Mouse (Mus musculus): ENCODE results near the gene Grin1. TPM values are rescaled to one million over a fixed set of nuclear protein-coding genes. Genes with fewer than 3 reads are reported as not detected.

Gene Grin1
- polyA plus RNA-seq, 1 experiment from 2014 or later, result 0.32 TPM

DNA sequence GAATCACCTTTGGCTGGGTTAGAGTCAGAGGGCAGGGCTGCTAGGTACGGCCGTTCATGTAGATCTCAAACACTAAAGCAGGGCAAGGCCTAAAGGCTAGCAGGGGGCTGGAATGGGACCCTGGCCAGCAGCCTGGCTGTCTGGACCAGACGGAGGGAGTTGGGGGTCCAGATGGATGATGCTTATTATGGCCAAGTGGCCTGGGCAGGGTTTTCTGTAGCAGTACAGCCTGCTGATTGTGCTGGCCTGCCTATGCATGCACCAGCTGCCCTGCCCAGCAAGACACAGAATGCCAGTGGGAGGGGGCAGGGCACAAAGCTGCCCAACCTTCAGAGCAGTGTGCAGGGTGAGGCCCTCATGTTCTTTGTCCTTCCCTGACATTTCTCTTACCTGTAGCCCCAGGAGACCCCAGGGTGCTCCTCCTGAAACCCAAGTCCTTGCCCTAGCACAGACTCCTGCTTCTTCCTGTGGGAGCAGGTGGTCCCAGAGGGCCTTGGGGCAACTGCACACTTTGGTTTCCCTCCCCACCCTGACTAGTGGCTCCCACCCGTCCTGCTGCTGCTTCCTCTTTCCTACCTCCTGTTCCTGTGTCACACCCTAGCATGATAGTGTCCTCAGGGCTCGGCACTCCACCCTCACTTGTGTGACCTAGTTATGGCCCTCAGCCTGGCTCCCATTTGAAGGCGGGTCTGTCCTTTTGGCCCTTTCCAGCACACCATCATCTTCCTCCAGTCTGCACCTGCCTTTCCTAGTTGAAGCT is 52.9 kb downstream of the Grin1 start:
- H3K27me3 ChIP-seq (ENCODE audit: control insufficient read depth, insufficient read depth, low read length), result peaks cover 14% of the 10 kb centered on the region
- peak overlapping the region; percentile 24; the same call in 1 of the 2 replicates for H3K9ac ChIP-seq (ENCODE audit: low read depth, low read length)
- H3K9me3 ChIP-seq (ENCODE audit: control insufficient read depth, low read length), result no peaks in the 10 kb centered on the region
- H3K27ac ChIP-seq (ENCODE audit: low read depth, low read length), result no peak overlapping the region
- no peak overlapping the region for H3K4me2 ChIP-seq (replicated peaks; ENCODE audit: low read depth, low read length)
- H3K4me3 ChIP-seq (ENCODE audit: low read length), result no peak overlapping the region
- peaks cover 18% of the 10 kb centered on the region for H3K4me1 ChIP-seq (ENCODE audit: control insufficient read depth, insufficient read depth, low read length)
- peaks cover 23% of the 10 kb centered on the region for H3K36me3 ChIP-seq (ENCODE audit: control insufficient read depth, insufficient read depth, low read length)
- no peak for ATAC-seq (ENCODE audit: low FRiP score, low TSS enrichment)
- WGBS, result 60% methylated on average over 6 of the region's 6 CpGs

DNA sequence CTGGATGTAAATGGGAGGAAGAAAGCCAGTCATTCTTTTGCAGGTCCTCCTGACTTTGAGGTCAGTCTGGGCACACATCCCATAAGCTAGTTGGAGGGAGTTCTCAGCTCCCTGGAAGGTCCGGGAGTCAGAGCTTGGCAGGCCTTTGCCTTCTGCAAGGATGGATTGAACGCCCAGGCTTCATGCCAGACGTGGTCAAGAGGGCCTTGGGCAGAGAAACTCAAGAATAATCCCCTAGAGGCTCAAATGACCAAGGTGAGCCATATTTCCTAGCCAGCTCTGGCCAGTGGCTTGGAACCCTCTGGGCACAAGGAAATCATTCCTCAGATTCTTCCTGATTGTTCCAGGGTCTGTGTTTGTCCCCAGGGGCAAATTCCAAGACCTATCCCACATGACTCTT is 54.1 kb downstream of the Grin1 start:
- no peak for ATAC-seq (ENCODE audit: low FRiP score, low TSS enrichment)
- Histone ChIP-seq H3K4me2 (replicated peaks; ENCODE audit: low read depth, low read length) (peak overlapping the region; percentile 15; the same call in 1 of the 2 replicates), H3K4me1 (ENCODE audit: control insufficient read depth, insufficient read depth, low read length) (peaks cover 14% of the 10 kb centered on the region), H3K9ac (ENCODE audit: low read depth, low read length) (no peak overlapping the region), H3K4me3 (ENCODE audit: low read length) (no peak overlapping the region), H3K9me3 (ENCODE audit: control insufficient read depth, low read length) (no peaks in the 10 kb centered on the region), H3K36me3 (ENCODE audit: control insufficient read depth, insufficient read depth, low read length) (peaks cover 12% of the 10 kb centered on the region), H3K27ac (ENCODE audit: low read depth, low read length) (no peak overlapping the region), H3K27me3 (ENCODE audit: control insufficient read depth, insufficient read depth, low read length) (peaks cover 14% of the 10 kb centered on the region)
- WGBS, result 70% methylated on average over 3 of the region's 3 CpGs

DNA sequence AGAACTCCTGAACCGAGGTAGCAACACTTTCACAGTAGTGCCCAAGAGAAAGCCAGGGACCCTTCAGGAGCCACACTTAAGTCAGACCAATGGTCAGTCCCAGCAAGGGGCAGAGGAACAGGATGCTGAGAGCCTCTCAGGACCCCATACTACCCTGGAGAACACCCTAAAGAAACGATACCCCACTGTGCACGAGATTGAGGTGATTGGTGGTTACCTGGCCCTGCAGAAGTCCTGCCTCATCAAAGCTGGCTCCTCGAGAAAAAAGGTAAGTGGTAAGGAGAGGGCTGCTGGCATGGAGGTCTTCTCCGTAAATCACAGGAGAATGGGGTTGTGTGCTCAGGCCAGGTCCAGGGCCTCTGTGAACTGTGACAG is 54.7 kb downstream of the Grin1 start:
- no peak for ATAC-seq (ENCODE audit: low FRiP score, low TSS enrichment)
- Histone ChIP-seq H3K27ac (ENCODE audit: low read depth, low read length) (no peak overlapping the region), H3K36me3 (ENCODE audit: control insufficient read depth, insufficient read depth, low read length) (peaks cover 6% of the 10 kb centered on the region), H3K4me3 (ENCODE audit: low read length) (no peak overlapping the region; the same call in 1 of the 2 replicates), H3K4me2 (replicated peaks; ENCODE audit: low read depth, low read length) (peak overlapping the region; percentile 15; the same call in 1 of the 2 replicates), H3K27me3 (ENCODE audit: control insufficient read depth, insufficient read depth, low read length) (peaks cover 14% of the 10 kb centered on the region), H3K9me3 (ENCODE audit: control insufficient read depth, low read length) (no peaks in the 10 kb centered on the region), H3K4me1 (ENCODE audit: control insufficient read depth, insufficient read depth, low read length) (peaks cover 14% of the 10 kb centered on the region), H3K9ac (ENCODE audit: low read depth, low read length) (no peak overlapping the region; the same call in 1 of the 2 replicates)
- WGBS, result 81% methylated on average over 5 of the region's 5 CpGs

DNA sequence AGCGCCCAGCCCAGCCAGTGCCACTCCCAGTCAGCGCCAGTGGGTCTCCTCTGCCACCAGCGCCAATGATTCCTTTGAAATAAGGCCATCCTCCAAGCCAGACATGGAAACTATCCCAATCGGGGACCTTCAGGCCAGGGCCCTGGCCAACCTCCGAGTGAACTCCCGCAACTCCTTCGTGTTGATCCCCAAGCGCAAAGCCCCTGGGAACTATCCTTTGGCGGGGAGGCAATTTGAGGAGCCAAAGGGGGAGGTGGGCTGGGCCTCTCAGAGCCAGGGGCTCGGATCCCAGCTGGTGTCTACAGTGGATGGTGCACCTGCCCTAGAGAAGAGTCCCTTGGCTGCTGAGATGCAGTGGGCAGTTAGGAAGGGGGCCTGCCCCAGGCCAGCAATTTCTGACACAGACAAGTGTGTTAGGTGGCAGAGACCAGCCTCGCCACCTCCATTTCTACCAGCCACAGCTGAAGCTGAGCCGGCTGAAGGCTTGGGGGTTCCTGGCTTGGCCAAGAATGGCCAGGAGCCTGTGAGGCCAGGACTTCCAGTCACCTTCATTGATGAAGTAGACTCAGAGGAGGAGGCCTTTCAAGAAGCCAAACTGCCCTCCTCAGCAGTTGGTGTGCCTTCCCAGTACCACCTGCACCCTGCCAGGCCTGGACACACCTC is 55.2 kb downstream of the Grin1 start:
- Histone ChIP-seq H3K36me3 (ENCODE audit: control insufficient read depth, insufficient read depth, low read length) (peaks cover under 1% of the 10 kb centered on the region), H3K27ac (ENCODE audit: low read depth, low read length) (no peak overlapping the region), H3K4me1 (ENCODE audit: control insufficient read depth, insufficient read depth, low read length) (peaks cover 14% of the 10 kb centered on the region), H3K4me3 (ENCODE audit: low read length) (peak overlapping the region; percentile 78), H3K9ac (ENCODE audit: low read depth, low read length) (peak overlapping the region; percentile 66), H3K9me3 (ENCODE audit: control insufficient read depth, low read length) (no peaks in the 10 kb centered on the region), H3K4me2 (replicated peaks; ENCODE audit: low read depth, low read length) (peak overlapping the region; percentile 99), H3K27me3 (ENCODE audit: control insufficient read depth, insufficient read depth, low read length) (peaks cover 14% of the 10 kb centered on the region)
- ATAC-seq (ENCODE audit: low FRiP score, low TSS enrichment), result no peak
- 19% methylated on average over 12 of the region's 12 CpGs for WGBS

DNA sequence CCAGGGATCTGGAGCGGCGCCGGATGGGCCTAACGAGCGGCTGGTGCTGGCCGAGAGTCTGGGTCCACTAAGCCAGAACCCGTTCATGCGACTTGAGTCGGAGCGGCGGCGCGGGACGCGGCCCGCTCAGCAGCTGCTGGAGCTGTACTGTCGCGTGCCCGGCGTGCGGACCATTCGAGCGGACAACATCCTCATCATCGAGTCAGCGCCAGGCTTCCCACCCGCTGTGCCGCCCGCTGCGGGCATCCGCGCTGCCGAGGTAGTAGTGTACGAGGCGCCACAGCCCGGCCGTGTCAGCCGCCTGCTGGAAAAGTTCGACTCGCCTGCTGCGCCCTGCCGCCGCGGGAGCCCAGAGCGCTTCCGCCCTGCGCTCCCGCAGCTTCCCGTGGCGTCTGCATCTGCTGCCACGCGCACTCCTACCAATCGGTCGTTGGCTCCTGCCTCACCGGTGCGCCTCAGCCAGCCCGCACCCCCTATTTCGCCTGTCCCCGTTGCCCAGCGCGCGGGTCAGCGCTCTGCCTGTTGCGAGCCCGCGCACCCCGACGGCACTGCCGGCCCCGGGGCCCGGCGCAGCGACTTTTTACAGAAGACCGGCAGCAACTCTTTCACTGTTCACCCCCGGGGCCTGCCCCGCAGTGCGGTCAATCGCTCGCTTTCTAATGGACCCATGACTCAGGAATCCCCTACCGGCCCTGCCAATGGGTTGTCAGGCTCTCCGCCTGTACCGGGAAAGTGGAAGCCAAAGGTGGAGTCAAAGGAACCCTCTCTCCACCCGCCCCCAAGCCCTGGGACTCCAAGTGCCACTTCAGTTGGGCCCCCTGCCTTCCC is 56.0 kb downstream of the Grin1 start:
- H3K4me2 ChIP-seq (replicated peaks; ENCODE audit: low read depth, low read length), result peak overlapping the region; percentile 99
- under 1% methylated on average over 73 of the region's 82 CpGs for WGBS
- H3K27me3 ChIP-seq (ENCODE audit: control insufficient read depth, insufficient read depth, low read length), result peaks cover 14% of the 10 kb centered on the region
- H3K27ac ChIP-seq (ENCODE audit: low read depth, low read length), result no peak overlapping the region
- no peaks in the 10 kb centered on the region for H3K9me3 ChIP-seq (ENCODE audit: control insufficient read depth, low read length)
- peaks cover 14% of the 10 kb centered on the region for H3K4me1 ChIP-seq (ENCODE audit: control insufficient read depth, insufficient read depth, low read length)
- peak overlapping the region; percentile 66 for H3K9ac ChIP-seq (ENCODE audit: low read depth, low read length)
- peak overlapping the region; percentile 78 for H3K4me3 ChIP-seq (ENCODE audit: low read length)
- ATAC-seq (ENCODE audit: low FRiP score, low TSS enrichment), result peak; percentile 16
- H3K36me3 ChIP-seq (ENCODE audit: control insufficient read depth, insufficient read depth, low read length), result no peaks in the 10 kb centered on the region

DNA sequence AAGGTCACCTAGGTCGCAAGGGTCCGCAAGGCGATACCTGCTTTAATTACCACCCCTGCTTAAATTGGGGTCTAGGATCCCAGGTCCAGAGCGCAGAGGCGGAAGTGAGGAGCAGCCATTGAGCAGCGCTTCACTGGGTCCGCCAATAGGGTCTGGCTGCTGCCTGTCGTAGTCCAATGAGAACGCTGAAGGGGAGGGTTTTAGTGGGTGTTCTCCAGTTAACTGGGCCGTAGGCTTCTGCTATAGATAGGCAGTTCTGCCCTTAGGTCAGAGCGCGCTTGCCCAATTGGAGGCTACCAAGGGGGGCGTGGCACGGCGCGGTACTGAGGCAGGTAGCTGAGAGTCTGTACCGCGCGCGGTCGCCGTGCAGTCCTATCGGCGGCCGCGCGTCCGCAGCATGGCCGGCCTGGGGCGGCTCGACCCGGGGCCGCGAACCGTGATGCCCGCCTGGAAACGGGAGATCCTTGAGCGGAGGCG is 56.7 kb downstream of the Grin1 start, which contains the start of gene Tprn:
Gene Tprn, plus strand, starts transcription at position 328 of the 477 bp plus-strand sequence.
- H3K4me2 ChIP-seq (replicated peaks; ENCODE audit: low read depth, low read length), result peak within 1 kb of the TSS; percentile 99
- under 1% methylated on average over 39 of the region's 39 CpGs for WGBS
- peaks cover 14% of the 10 kb centered on the region for H3K27me3 ChIP-seq (ENCODE audit: control insufficient read depth, insufficient read depth, low read length)
- peaks cover 14% of the 10 kb centered on the region for H3K4me1 ChIP-seq (ENCODE audit: control insufficient read depth, insufficient read depth, low read length)
- H3K4me3 ChIP-seq (ENCODE audit: low read length), result peak within 1 kb of the TSS; percentile 78
- no peaks in the 10 kb centered on the region for H3K36me3 ChIP-seq (ENCODE audit: control insufficient read depth, insufficient read depth, low read length)
- ATAC-seq (ENCODE audit: low FRiP score, low TSS enrichment), result peak; percentile 99
- peak within 1 kb of the TSS; percentile 66 for H3K9ac ChIP-seq (ENCODE audit: low read depth, low read length)
- H3K27ac ChIP-seq (ENCODE audit: low read depth, low read length), result no peak within 1 kb of the TSS; the same call in 1 of the 2 replicates
- no peaks in the 10 kb centered on the region for H3K9me3 ChIP-seq (ENCODE audit: control insufficient read depth, low read length)

DNA sequence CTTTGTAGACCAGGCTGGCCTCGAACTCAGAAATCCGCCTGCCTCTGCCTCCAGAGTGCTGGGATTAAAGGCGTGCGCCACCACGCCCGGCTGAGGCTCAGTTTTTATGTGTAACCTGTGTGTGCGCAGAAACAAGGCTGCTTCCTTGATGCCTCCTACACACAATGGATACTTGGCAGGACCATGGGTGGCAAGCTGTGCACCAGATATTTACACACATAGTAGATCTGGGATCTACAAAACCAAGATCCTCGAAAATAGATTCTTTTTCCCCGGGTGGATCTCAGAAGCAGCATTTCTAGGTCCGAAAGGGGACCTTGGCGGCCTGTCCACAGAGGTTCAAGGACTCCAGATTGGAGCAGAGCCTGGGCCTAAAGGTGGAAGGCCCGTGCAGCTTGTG is 57.1 kb downstream of the Grin1 start:
- H3K4me2 ChIP-seq (replicated peaks; ENCODE audit: low read depth, low read length), result peak overlapping the region; percentile 99
- ATAC-seq (ENCODE audit: low FRiP score, low TSS enrichment), result no peak; the same call in 1 of the 2 replicates
- 52% methylated on average over 12 of the region's 12 CpGs for WGBS
- H3K9me3 ChIP-seq (ENCODE audit: control insufficient read depth, low read length), result no peaks in the 10 kb centered on the region
- H3K4me3 ChIP-seq (ENCODE audit: low read length), result peak overlapping the region; percentile 78
- H3K36me3 ChIP-seq (ENCODE audit: control insufficient read depth, insufficient read depth, low read length), result no peaks in the 10 kb centered on the region
- peaks cover 14% of the 10 kb centered on the region for H3K4me1 ChIP-seq (ENCODE audit: control insufficient read depth, insufficient read depth, low read length)
- H3K9ac ChIP-seq (ENCODE audit: low read depth, low read length), result peak overlapping the region; percentile 37; the same call in 1 of the 2 replicates
- H3K27me3 ChIP-seq (ENCODE audit: control insufficient read depth, insufficient read depth, low read length), result peaks cover 14% of the 10 kb centered on the region
- H3K27ac ChIP-seq (ENCODE audit: low read depth, low read length), result no peak overlapping the region; the same call in 1 of the 2 replicates

DNA sequence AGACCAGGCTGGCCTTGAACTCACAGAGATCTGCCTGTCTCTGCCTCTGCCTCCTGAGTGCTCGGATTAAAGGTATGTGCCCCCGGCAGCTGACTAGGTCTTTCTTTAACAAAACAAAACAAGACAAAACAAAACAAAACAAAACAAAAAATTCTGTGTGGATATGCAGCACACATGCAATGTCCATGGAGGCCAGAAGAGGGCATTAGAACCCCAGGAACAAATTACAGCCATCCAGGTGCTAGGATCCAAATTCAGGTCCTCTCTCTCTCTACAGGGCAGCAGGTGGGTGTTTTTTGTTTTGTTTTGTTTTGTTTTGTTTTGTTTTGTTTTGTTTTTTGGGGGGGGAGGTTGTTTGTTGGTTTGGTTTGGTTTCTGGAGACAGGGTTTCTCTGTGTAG is 60.1 kb downstream of the Grin1 start:
- Histone ChIP-seq H3K4me2 (replicated peaks; ENCODE audit: low read depth, low read length) (no peak overlapping the region), H3K27ac (ENCODE audit: low read depth, low read length) (no peak overlapping the region), H3K4me1 (ENCODE audit: control insufficient read depth, insufficient read depth, low read length) (peaks cover 18% of the 10 kb centered on the region), H3K9me3 (ENCODE audit: control insufficient read depth, low read length) (no peaks in the 10 kb centered on the region), H3K9ac (ENCODE audit: low read depth, low read length) (no peak overlapping the region), H3K4me3 (ENCODE audit: low read length) (no peak overlapping the region), H3K36me3 (ENCODE audit: control insufficient read depth, insufficient read depth, low read length) (no peaks in the 10 kb centered on the region), H3K27me3 (ENCODE audit: control insufficient read depth, insufficient read depth, low read length) (peaks cover 10% of the 10 kb centered on the region)
- 64% methylated on average over 2 of the region's 2 CpGs for WGBS
- ATAC-seq (ENCODE audit: low FRiP score, low TSS enrichment), result no peak

All from kidney, embryonic 14.5 days (tissue).